Mouse (Mus musculus) ES-Bruce4 (cell line): ENCODE data around the gene Fbxl3.

Experiments
- CTCF ChIP-seq: IDR thresholded peaks from one replicate; pipeline ENCODE4 v1.8.1; 2011; ENCODE audit warnings: low read depth, low read length
- POLR2A ChIP-seq: IDR thresholded peaks from one replicate; pipeline ENCODE4 v1.8.1; 2011; ENCODE audit warnings: low read length; ENCODE audit not compliant: insufficient read depth

DNA sequence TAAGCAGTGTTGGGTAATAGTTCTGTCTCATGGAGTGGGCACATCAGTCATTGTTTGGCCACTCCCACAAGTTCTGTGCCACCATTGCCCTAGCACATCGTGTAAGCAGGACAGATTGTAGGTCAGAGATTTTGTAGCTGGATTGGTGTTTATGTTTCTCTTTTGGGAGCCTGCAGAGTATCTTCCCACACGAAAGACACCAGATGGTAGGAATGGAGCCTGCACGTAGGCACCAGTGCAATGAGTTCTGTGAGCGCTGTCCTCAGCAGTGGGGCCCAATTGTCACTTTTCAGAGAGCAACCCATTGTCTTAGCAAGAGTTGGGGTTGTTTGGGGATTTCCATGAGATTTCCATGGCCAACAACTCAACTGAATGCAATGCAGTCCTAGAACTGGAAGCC, 10.6 kb upstream of the Fbxl3 start:
- no peak for TF ChIP-seq CTCF
- no peak for TF ChIP-seq POLR2A
